Mouse (Mus musculus): ENCODE measurements around the gene Tcf25. TPM values are rescaled to one million over a fixed set of nuclear protein-coding genes. Genes with fewer than 3 reads are reported as not detected.

The Tcf25 gene
- total RNA-seq, 2 experiments from 2014 or later: 144 to 157 TPM

GRCm38 (mm10) chr8:123349073-123349472 lies 24.5 kb upstream of the Tcf25 start:
- DNase-seq: no peak

GRCm38 (mm10) chr8:123352118-123352517 lies 21.4 kb upstream of the Tcf25 start:
- DNase-seq: no peak

GRCm38 (mm10) chr8:123352786-123353185 lies 20.8 kb upstream of the Tcf25 start:
- DNase-seq: no peak

- DNase-seq: no peak
Observed at GRCm38 (mm10) chr8:123353216-123353615, 20.3 kb upstream of the Tcf25 start.

- peak; percentile 77 for DNase-seq
Observed at GRCm38 (mm10) chr8:123361082-123361739, 12.3 kb upstream of the Tcf25 start.

- DNase-seq: peak; percentile 97
Observed at GRCm38 (mm10) chr8:123374239-123374578, 656 bp downstream of the Tcf25 start.

- DNase-seq: no peak
Observed at GRCm38 (mm10) chr8:123375701-123376100, 2.1 kb downstream of the Tcf25 start.

- DNase-seq: no peak
Observed at GRCm38 (mm10) chr8:123376106-123376505, 2.6 kb downstream of the Tcf25 start.

GRCm38 (mm10) chr8:123381711-123382110 lies 8.2 kb downstream of the Tcf25 start:
- DNase-seq: no peak

GRCm38 (mm10) chr8:123382516-123382915 lies 9.0 kb downstream of the Tcf25 start:
- no peak for DNase-seq

- DNase-seq: peak; percentile 42
Observed at GRCm38 (mm10) chr8:123384883-123385540, 11.5 kb downstream of the Tcf25 start.

- DNase-seq: no peak
Observed at GRCm38 (mm10) chr8:123387041-123387440, 13.5 kb downstream of the Tcf25 start.

- no peak for DNase-seq
Observed at GRCm38 (mm10) chr8:123387801-123388200, 14.2 kb downstream of the Tcf25 start.

- DNase-seq: no peak
Observed at GRCm38 (mm10) chr8:123389026-123389425, 15.5 kb downstream of the Tcf25 start.

GRCm38 (mm10) chr8:123398308-123398707 lies 24.8 kb downstream of the Tcf25 start:
- no peak for DNase-seq

GRCm38 (mm10) chr8:123401936-123402335 lies 28.4 kb downstream of the Tcf25 start:
- DNase-seq: no peak

- DNase-seq: no peak
Observed at GRCm38 (mm10) chr8:123402730-123403326, 29.3 kb downstream of the Tcf25 start.

GRCm38 (mm10) chr8:123404521-123404920 lies 31.0 kb downstream of the Tcf25 start:
- DNase-seq: no peak

- DNase-seq: peak; percentile 63
Observed at GRCm38 (mm10) chr8:123406786-123407185, 33.2 kb downstream of the Tcf25 start, which contains the start of gene Mc1r. Mc1r (plus strand) TSS chr8:123407107.

- no peak for DNase-seq
Observed at GRCm38 (mm10) chr8:123407612-123408011, 34.1 kb downstream of the Tcf25 start.

- no peak for DNase-seq
Observed at GRCm38 (mm10) chr8:123408586-123409544, 35.3 kb downstream of the Tcf25 start.

GRCm38 (mm10) chr8:123410049-123410587 lies 36.6 kb downstream of the Tcf25 start:
- peak; percentile 35 for DNase-seq

Data from gastrocnemius, postnatal 10 days (tissue).